Comparison of ENCODE assay signal across 8 mouse cellular contexts in the genomic region with DNA sequence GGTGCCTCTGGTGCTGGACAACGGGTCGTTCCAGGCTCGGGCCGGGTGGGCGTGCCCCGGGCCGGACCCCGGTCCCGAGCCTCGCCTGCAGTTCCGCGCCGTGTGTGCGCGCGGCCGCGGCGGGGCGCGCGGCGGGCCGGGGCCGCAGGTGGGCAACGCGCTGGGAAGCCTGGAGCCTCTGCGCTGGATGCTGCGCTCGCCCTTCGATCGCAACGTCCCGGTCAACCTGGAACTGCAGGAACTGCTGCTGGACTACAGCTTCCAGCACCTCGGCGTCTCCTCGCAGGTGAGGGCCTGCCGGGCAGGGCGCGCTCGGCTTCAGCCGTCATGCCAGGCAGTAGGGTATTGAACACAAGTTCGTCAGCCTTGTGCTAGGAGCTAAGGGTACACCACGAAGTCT. TPM values are rescaled to one million over a fixed set of nuclear protein-coding genes. Genes with fewer than 3 reads are reported as not detected.
A peak's percentile ranks its signal among the peaks of the same experiment; 100 is the strongest.
DNase-seq lines count a peak whose midpoint lies in the region; ATAC-seq and TF ChIP-seq lines count a peak whose summit lies in the region.

No protein-coding gene starts in this region.

- 0 out of 2 replicates have a peak, but pooled peaks have one; percentile 9 for TF ChIP-seq CTCF in E14TG2a.4 (conservative IDR thresholded peaks at IDR 0.05; ENCODE audit: low read length)
- TF ChIP-seq CTCF in midbrain, postnatal 0 days (IDR thresholded peaks at IDR 0.05): no peak

- ATAC-seq in embryonic facial prominence, embryonic 15.5 days (ENCODE audit: insufficient number of reproducible peaks, low FRiP score, low TSS enrichment, low read depth): peak; percentile 49; the same call in 1 of the 2 replicates
- ATAC-seq in midbrain, postnatal 0 days (ENCODE audit: low FRiP score): peak; percentile 63

- peaks cover 36% of the 10 kb centered on the region for H3K36me3 ChIP-seq in heart, embryonic 10.5 days
- peaks cover 43% of the 10 kb centered on the region for H3K36me3 ChIP-seq in E14TG2a.4 (ENCODE audit: insufficient read depth, low read length)
- H3K36me3 ChIP-seq in embryonic facial prominence, embryonic 15.5 days: peaks cover 28% of the 10 kb centered on the region; the same call in 1 of the 2 replicates
- peaks cover 37% of the 10 kb centered on the region for H3K36me3 ChIP-seq in limb, embryonic 10.5 days
- H3K36me3 ChIP-seq in midbrain, postnatal 0 days (ENCODE audit: insufficient read depth, low read length): peaks cover 14% of the 10 kb centered on the region

- H3K4me1 ChIP-seq in heart, embryonic 10.5 days: peaks cover 6% of the 10 kb centered on the region; the same call in 1 of the 2 replicates
- peaks cover 19% of the 10 kb centered on the region for H3K4me1 ChIP-seq in E14TG2a.4 (replicated peaks; ENCODE audit: low read depth, low read length)
- peaks cover 16% of the 10 kb centered on the region for H3K4me1 ChIP-seq in embryonic facial prominence, embryonic 15.5 days
- peaks cover 18% of the 10 kb centered on the region for H3K4me1 ChIP-seq in limb, embryonic 10.5 days
- peaks cover 3% of the 10 kb centered on the region; the same call in 1 of the 2 replicates for H3K4me1 ChIP-seq in midbrain, postnatal 0 days (ENCODE audit: insufficient read depth, low read length)

- H3K9ac ChIP-seq in embryonic facial prominence, embryonic 15.5 days: peak overlapping the region; percentile 74
- peak overlapping the region; percentile 81 for H3K9ac ChIP-seq in midbrain, postnatal 0 days (replicated peaks; ENCODE audit: low read length, poor library complexity, severe bottlenecking)

- 1% methylated on average over 44 of the region's 44 CpGs for WGBS in heart, embryonic 10.5 days
- under 1% methylated on average over 42 of the region's 44 CpGs for WGBS in embryonic facial prominence, embryonic 15.5 days
- WGBS in limb, embryonic 10.5 days: under 1% methylated on average over 44 of the region's 44 CpGs
- WGBS in midbrain, postnatal 0 days: under 1% methylated on average over 37 of the region's 44 CpGs

- H3K27ac ChIP-seq in heart, embryonic 10.5 days: peak overlapping the region; percentile 93
- peak overlapping the region; percentile 90 for H3K27ac ChIP-seq in embryonic facial prominence, embryonic 15.5 days (replicated peaks)
- H3K27ac ChIP-seq in limb, embryonic 10.5 days: peak overlapping the region; percentile 94
- peak overlapping the region; percentile 80 for H3K27ac ChIP-seq in midbrain, postnatal 0 days (ENCODE audit: low read depth, low read length)

- H3K4me3 ChIP-seq in heart, embryonic 10.5 days: peak overlapping the region; percentile 98
- peak overlapping the region; percentile 93 for H3K4me3 ChIP-seq in E14TG2a.4 (replicated peaks; ENCODE audit: low read length)
- peak overlapping the region; percentile 87 for H3K4me3 ChIP-seq in embryonic facial prominence, embryonic 15.5 days (replicated peaks)
- H3K4me3 ChIP-seq in limb, embryonic 10.5 days: peak overlapping the region; percentile 84
- peak overlapping the region; percentile 93 for H3K4me3 ChIP-seq in midbrain, postnatal 0 days (ENCODE audit: low read depth, low read length)

- H3K4me2 ChIP-seq in embryonic facial prominence, embryonic 15.5 days (replicated peaks): peak overlapping the region; percentile 73
- H3K4me2 ChIP-seq in midbrain, postnatal 0 days (ENCODE audit: low read depth, low read length, poor library complexity, severe bottlenecking): peak overlapping the region; percentile 69

- intact Hi-C loops in heart, postnatal 36 days (cut with DNase I): loop anchor here (10.0 kb wide), 1 partner anchor 210 kb away; no protein-coding TSS in a partner anchor

- H3K9me3 ChIP-seq in heart, embryonic 10.5 days: no peaks in the 10 kb centered on the region
- H3K9me3 ChIP-seq in E14TG2a.4 (ENCODE audit: low read length): no peaks in the 10 kb centered on the region
- no peaks in the 10 kb centered on the region for H3K9me3 ChIP-seq in embryonic facial prominence, embryonic 15.5 days (replicated peaks)
- no peaks in the 10 kb centered on the region for H3K9me3 ChIP-seq in limb, embryonic 10.5 days (replicated peaks)
- no peaks in the 10 kb centered on the region for H3K9me3 ChIP-seq in midbrain, postnatal 0 days (ENCODE audit: low read length)

- H3K27me3 ChIP-seq in heart, embryonic 10.5 days (ENCODE audit: insufficient read depth, poor library complexity, severe bottlenecking): peaks cover 19% of the 10 kb centered on the region; the same call in 1 of the 2 replicates
- peaks cover 25% of the 10 kb centered on the region for H3K27me3 ChIP-seq in E14TG2a.4 (ENCODE audit: insufficient read depth, low read length)
- peaks cover 21% of the 10 kb centered on the region for H3K27me3 ChIP-seq in embryonic facial prominence, embryonic 15.5 days
- H3K27me3 ChIP-seq in limb, embryonic 10.5 days (ENCODE audit: low read depth, poor library complexity, severe bottlenecking): peaks cover 25% of the 10 kb centered on the region
- H3K27me3 ChIP-seq in midbrain, postnatal 0 days (ENCODE audit: insufficient read depth, low read length): no peaks in the 10 kb centered on the region

- no peak for DNase-seq in heart, embryonic 10.5 days (ENCODE audit: low spot score)
- no peak for DNase-seq in heart, postnatal 36 days
- DNase-seq in limb, embryonic 10.5 days (ENCODE audit: low spot score): no peak
- peak; percentile 9 for DNase-seq in midbrain, postnatal 0 days (ENCODE audit: low spot score)
- no peak for DNase-seq in layer of hippocampus, adult 18-20 months (ENCODE audit: low spot score in 2 of 2)
- DNase-seq in Muller cell, postnatal 12 days (ENCODE audit: inconsistent ontology term): no peak

RNA-seq across cellular contexts. Expression of gene Actr5, which starts 0.5 kb away (rescaled TPM):
- polyA plus RNA-seq in heart, embryonic 10.5 days (2016; fragmentation: Nextera tagmentation; extraction: Ambion mirVana): 8.5 and 12.7 TPM in 2 replicates
- 1 to 10 TPM; 6.1 to 7.3 TPM for total RNA-seq in heart, postnatal 36 days (2021)
- polyA plus RNA-seq in embryonic facial prominence, embryonic 15.5 days (2015; fragmentation: Nextera tagmentation; extraction: Ambion mirVana): 12.0 and 13.1 TPM in 2 replicates
- 13.8 and 16.2 TPM in 2 replicates for polyA plus RNA-seq in limb, embryonic 10.5 days (2016; fragmentation: Nextera tagmentation; extraction: Ambion mirVana)
- 18.5 and 25.4 TPM in 2 replicates for total RNA-seq in midbrain, postnatal 0 days (2014; rRNA removed)
- polyA plus RNA-seq in midbrain, postnatal 0 days (2015; fragmentation: Nextera tagmentation; extraction: Ambion mirVana): 8.8 and 10.6 TPM in 2 replicates
- total RNA-seq in layer of hippocampus, adult 18-20 months (2021): 10 to 100 TPM; 10.3 to 12.7 TPM

RNA-seq across cellular contexts. Expression of gene Slc32a1, which starts 14.7 kb away (rescaled TPM):
- polyA plus RNA-seq in heart, embryonic 10.5 days (2016; fragmentation: Nextera tagmentation; extraction: Ambion mirVana): not detected in 2 replicates
- total RNA-seq in heart, postnatal 36 days (2021): not detected
- polyA plus RNA-seq in embryonic facial prominence, embryonic 15.5 days (2015; fragmentation: Nextera tagmentation; extraction: Ambion mirVana): 0.05 and 0.08 TPM in 2 replicates
- polyA plus RNA-seq in limb, embryonic 10.5 days (2016; fragmentation: Nextera tagmentation; extraction: Ambion mirVana): not detected in 2 replicates
- total RNA-seq in midbrain, postnatal 0 days (2014; rRNA removed): 53.9 and 63.6 TPM in 2 replicates
- 14.3 and 14.4 TPM in 2 replicates for polyA plus RNA-seq in midbrain, postnatal 0 days (2015; fragmentation: Nextera tagmentation; extraction: Ambion mirVana)
- total RNA-seq in layer of hippocampus, adult 18-20 months (2021): 10 to 100 TPM; 71.2 to 76.5 TPM

RNA-seq across cellular contexts. Expression of gene Ppp1r16b, which starts 40.0 kb away (rescaled TPM):
- 4.1 and 4.7 TPM in 2 replicates for polyA plus RNA-seq in heart, embryonic 10.5 days (2016; fragmentation: Nextera tagmentation; extraction: Ambion mirVana)
- total RNA-seq in heart, postnatal 36 days (2021): 10 to 100 TPM; 11.3 to 13.4 TPM
- 5.3 and 5.7 TPM in 2 replicates for polyA plus RNA-seq in embryonic facial prominence, embryonic 15.5 days (2015; fragmentation: Nextera tagmentation; extraction: Ambion mirVana)
- 4.4 TPM in 2 replicates for polyA plus RNA-seq in limb, embryonic 10.5 days (2016; fragmentation: Nextera tagmentation; extraction: Ambion mirVana)
- total RNA-seq in midbrain, postnatal 0 days (2014; rRNA removed): 30.8 and 32.2 TPM in 2 replicates
- polyA plus RNA-seq in midbrain, postnatal 0 days (2015; fragmentation: Nextera tagmentation; extraction: Ambion mirVana): 31.0 and 31.6 TPM in 2 replicates
- 100 to 1,000 TPM; 141 to 144 TPM for total RNA-seq in layer of hippocampus, adult 18-20 months (2021)

Comparison
In these comparisons a context has a peak if more than half of its experiments do, and no peak if none do; other contexts are left out.
1. RNA of gene Slc32a1, which starts 14.7 kb away (polyA plus RNA-seq): 14.3 to 14.4 TPM in midbrain, postnatal 0 days; 0.05 to 0.08 TPM in embryonic facial prominence, embryonic 15.5 days, not detected in heart, embryonic 10.5 days and not detected in limb, embryonic 10.5 days; every median in the first group is over 10 times any median in the second.
2. Peak in every context shown above with its lines, with median percentiles within 50 percentile points of each other: H3K27ac ChIP-seq and H3K4me3 ChIP-seq.